Mouse (Mus musculus) spleen, postnatal 36 days (tissue): ENCODE data around the gene Gna15.

ENCODE experiments used
- DNase-seq, 2 experiments: peaks; one replicate each; pipeline ENCODE4 v3.0.0; 2022; ENCODE audit warnings: low spot score in 2 of 2, mixed read lengths in 1 of 2

Gene Gna15

DNA sequence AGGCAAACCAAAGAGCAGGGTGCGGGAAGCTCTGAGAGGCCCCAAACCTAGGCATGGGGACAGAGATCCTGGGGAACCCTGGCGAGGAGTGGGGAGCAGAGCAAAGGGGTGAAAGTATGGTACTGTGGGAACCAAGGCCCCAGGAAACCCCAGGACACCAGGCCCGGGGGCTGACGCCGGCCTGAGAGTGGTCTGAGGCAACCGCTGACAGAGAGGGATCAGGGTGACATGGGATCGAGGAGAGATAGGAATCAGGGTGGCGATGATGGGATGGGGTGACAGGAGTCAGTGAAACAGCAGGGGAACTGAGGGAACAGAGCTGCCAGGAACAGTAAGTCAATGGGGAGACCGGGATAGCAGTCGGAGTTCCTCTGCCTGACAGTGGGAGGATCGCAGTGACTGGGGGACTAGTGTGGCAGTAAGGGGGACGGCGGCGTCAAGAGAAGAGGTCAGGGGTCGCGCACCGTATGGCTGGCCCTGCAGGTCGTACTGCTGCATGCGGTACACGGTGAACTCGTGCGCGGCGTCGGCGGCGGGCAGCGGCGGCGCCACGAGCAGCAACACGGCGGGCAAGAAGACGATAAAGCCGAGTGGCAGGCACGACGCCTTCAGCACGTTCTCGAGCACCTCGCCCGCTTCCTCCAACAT lies 28.3 kb downstream of the Gna15 start:
- no peak for DNase-seq

GRCm38 (mm10) chr10:81495151-81495550 lies 28.9 kb downstream of the Gna15 start:
- no peak for DNase-seq

GRCm38 (mm10) chr10:81494260-81495041 lies 29.6 kb downstream of the Gna15 start:
- DNase-seq, result peak in 1 of 2 experiments; percentile 43

DNA sequence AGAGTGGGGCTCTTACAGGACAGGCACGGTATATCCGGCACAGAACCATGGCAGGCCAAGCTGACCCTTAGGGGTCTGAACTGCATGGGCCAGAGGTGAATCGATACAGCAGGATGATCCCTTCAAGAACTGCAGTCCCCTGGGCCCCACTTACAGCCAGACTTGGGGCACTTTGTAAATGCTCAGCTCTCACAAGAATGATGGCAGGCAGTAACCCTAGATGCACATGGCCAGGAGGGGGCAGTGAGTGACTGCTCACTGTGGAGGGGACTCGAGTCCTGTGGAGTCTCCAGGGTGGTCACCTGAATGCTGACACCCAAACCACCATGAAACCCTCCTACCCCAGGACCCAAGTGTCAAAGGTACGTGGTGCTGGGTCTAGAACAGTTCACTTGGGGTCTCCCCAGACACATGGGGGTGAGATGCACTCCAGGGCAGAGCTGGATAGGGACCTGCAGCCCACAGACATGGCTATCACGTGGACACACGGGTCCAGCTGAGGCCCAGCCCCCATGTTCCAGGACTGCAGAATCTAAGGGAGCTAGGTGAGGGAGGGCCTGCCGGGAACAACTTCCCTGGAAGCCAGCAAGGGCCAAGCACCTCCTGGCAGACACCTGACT lies 30.3 kb downstream of the Gna15 start:
- DNase-seq, result peak in 1 of 2 experiments; percentile 43

GRCm38 (mm10) chr10:81492606-81493240 lies 31.3 kb downstream of the Gna15 start:
- no peak for DNase-seq

GRCm38 (mm10) chr10:81491018-81491417 lies 33.0 kb downstream of the Gna15 start:
- DNase-seq, result no peak

- DNase-seq, result no peak
Observed at GRCm38 (mm10) chr10:81489941-81490340, 34.1 kb downstream of the Gna15 start.

DNA sequence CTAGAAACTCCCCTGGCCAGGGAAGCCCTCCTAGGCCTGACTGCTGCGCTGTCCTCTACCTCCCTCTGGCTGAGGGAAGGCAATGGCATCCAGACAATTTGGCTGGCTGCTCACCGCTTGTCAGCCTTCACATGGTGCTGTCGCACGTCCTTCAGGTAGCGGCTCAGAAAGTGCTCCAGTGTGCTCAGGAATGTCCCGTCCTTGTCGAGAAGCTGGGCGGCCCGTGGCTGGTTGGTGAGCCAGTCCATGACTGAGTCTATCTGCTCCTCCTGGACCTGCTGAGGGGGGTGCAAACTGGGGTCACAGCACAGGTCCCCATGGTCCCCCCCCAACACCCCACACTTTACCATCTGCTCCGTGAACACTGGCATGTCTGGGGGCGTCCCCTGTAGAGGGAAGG lies 35.9 kb downstream of the Gna15 start:
- DNase-seq, result no peak

GRCm38 (mm10) chr10:81486496-81486895 lies 37.5 kb downstream of the Gna15 start:
- no peak for DNase-seq

DNA sequence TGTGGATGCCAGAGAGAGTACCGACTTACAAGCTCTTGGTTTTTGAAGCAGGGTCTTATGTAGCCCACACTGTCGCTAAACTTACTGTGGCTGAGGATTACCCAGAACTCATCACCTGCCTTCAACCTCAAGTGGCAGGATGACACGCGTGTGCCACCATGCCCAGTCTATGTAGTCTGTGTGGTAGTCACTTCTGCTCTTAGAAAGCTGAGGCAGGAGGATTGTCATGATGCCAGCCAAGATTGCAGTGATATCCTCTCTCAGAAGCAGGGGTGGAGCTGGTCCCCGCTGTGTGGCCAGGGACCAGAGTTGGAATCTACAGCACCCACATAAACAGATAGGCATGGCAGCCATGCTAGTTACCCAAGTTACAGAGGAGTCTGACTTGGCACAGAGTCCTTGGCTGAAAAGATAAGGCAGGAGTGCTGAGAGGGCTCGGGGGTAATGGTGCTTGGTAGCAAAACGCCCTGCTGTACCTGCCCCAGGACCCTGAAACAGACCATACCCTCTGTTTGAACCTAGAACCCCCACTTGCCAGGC lies 38.5 kb downstream of the Gna15 start:
- no peak for DNase-seq

DNA sequence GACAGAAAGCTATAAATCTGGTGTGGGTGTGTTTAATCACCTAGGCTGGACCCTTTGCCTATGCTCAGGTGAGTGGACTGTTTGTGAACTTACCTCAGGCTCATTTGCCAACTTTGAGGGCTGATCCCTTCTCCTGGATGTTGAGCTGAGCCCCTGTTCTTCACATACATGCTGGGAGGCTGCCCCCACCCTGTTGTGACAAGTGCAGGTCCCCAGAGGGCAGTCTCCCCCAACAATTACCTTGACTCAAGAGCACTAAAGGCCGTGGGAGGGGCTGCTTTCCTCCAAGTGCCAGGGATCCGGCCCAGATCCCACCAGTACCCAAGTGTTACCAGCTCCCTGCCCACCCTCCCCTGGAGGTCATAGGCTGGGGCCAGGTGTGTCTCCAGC lies 39.0 kb downstream of the Gna15 start:
- DNase-seq, result no peak

DNA sequence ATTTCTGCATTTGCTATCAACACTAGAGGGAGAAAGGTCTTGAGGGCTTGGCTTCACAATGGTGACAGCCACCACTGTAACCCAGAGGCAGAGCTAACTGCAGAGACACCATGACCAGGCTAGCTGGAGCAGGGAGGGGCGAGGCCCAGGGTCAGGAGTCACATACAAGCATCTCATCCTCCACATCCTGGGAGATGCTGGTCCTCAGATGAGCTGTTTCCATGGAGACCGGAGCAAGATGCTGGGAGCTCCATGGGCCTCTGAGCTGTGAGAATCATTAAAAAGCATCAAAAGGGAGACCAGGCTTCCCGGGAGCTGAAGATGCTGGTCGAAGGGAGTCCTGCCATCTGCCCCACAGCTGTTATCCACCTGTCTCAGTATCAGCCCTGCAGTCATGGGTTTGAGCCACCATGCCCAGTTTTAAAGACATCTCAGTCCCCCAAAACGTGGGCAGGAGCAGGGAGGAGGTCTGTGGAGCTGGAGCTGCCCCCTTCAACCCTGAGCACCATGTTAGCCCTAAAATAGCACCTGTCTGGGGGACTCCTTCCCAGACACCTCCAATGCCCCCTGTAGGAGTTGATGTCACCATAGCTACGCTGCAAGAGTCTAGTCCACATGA lies 39.5 kb downstream of the Gna15 start:
- no peak for DNase-seq

GRCm38 (mm10) chr10:81483983-81484382 lies 40.0 kb downstream of the Gna15 start:
- no peak for DNase-seq

GRCm38 (mm10) chr10:81482533-81482889 lies 41.5 kb downstream of the Gna15 start, which contains the start of gene Celf5:
Gene Celf5 (minus strand): TSS chr10:81482709.
- no peak for DNase-seq

GRCm38 (mm10) chr10:81481605-81482532 lies 42.2 kb downstream of the Gna15 start:
- DNase-seq, result no peak

- no peak for DNase-seq
Observed at GRCm38 (mm10) chr10:81474461-81474860, 49.6 kb downstream of the Gna15 start.

DNA sequence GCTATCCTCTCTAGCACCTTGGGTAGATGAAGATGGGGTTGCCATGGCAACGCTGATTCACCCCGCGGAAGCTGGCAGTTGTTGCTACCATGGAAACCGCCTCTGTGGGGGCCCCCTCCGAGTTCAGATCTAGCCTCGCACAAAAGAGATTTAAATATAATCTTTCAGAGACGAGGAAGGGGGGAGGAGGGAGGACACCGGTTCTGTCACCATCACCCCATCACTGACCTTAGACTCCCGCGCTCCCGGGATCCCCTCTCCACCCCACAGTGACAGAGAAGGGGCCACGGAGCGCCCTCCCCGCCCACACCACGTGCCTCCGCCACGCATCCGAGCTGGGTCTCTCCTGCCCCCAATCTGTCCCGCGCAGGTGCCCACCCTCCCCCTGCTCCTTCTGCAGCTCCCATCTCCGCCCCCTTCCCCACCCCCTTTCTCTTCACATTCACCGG lies 51.0 kb downstream of the Gna15 start:
- DNase-seq, result no peak

GRCm38 (mm10) chr10:81472403-81473002 lies 51.5 kb downstream of the Gna15 start:
- DNase-seq, result no peak

DNA sequence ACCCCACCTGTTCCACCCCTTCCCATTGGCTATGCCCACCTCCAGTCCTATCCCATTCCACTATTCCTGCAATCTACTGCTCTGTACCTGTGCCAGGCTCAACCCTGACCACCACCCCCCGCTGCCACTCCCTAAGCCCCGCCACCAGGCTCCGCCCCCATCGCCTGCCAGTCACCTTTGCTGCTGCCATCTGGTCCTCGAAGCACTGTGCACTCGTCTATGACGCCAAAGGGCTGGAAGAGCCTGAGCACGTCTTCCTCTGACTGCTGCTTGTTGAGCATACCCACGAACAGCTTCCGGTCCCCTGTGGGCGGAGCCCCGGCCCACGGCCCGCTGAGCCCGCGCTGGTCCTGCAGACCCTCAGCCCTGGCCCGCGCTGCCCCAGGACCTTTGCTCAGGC lies 53.6 kb downstream of the Gna15 start:
- no peak for DNase-seq

DNA sequence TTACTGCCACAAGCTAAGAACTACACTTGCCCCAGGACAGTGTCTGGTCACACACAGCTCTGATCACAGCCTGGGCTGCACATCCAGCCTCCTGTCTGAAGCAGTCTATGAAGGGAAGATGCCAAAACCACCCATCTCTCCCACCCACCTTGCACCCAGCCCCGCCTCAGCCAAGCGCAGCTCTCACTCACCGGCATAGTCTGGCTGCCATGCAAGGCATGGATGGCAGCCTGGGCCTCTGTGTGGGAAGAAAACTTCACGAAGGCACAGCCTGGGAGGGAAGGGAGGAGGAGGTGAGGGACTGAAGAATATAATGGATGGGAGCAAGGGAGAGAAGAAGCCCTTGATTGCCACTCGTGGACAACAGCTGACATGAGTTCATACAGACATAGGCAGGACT lies 54.8 kb downstream of the Gna15 start:
- no peak for DNase-seq
